Mouse (Mus musculus) mesoderm, embryonic 11.5 days (tissue): ENCODE results near the gene Trmt10b.
A peak's percentile ranks its signal among the peaks of the same experiment; 100 is the strongest.

Source experiments
- DNase-seq: peaks from one replicate; pipeline ENCODE4 v3.0.0-alpha.2; 2012; ENCODE audit warnings: low read depth, low spot score

Trmt10b gene

GRCm38 (mm10) chr4:45341669-45342249 lies 44.8 kb downstream of the Trmt10b start, which contains the start of gene Dcaf10:
Gene Dcaf10, plus strand, starts transcription at chr4:45342101.
- peak; percentile 93 for DNase-seq

GRCm38 (mm10) chr4:45342286-45343155 lies 45.6 kb downstream of the Trmt10b start, which contains the start of gene Exosc3:
Gene Exosc3, minus strand, starts transcription at chr4:45342732.
- peak; percentile 36 for DNase-seq

- DNase-seq: no peak
Measured at GRCm38 (mm10) chr4:45356653-45357052, 59.7 kb downstream of the Trmt10b start.
